Mouse (Mus musculus) induced T-regulatory cell, adult 2 months (primary cell): ENCODE results near the gene L3mbtl1.

Experiments used
- DNase-seq: peaks from one replicate; pipeline ENCODE4 v3.0.0-alpha.2; 2012; ENCODE audit warnings: low read depth

L3mbtl1 gene

GRCm38 (mm10) chr2:162943931-162944330, 659 bp downstream of the L3mbtl1 start:
- peak; percentile 59 for DNase-seq

GRCm38 (mm10) chr2:162946964-162947363, 3.7 kb downstream of the L3mbtl1 start:
- no peak for DNase-seq

DNA sequence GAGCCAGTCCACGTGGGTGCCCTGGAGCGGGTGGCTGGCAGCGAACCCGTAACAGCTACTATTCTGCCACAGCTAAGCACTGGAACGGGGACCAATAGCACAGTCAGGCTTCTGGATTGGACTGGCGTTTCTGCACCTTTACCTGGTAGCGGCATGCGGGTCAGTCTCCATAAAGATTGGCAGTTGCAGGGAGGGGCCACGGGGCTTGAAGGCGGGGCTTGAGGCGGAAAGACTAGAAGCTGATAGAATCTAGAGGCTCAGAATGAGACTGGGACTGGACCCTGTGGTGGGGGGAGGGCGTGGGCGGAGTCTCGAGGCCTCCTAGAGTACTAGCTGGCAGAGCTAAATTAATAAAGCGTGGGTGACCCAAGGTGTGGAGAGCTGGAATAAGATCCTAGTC, 4.5 kb downstream of the L3mbtl1 start:
- DNase-seq, result no peak

DNA sequence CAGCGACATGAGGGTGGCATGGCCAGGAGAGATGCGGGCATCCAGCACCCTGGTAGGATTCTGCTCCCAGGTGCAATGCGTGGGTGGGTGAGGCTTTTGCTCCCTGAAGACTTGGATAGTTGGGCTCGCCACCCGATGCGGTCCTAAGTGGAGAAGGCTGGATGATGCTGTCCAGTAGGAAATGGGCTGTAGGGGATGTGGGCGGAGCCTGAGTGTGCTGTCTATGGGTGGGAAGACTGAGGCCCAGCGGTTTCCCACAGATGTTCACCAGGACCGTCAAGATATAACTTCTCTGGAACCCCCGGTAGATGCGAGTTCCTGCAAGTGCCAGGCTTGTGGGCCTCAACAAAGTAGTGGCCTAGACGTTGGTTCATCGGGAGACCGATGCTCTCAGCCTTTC, 4.9 kb downstream of the L3mbtl1 start:
- no peak for DNase-seq

DNA sequence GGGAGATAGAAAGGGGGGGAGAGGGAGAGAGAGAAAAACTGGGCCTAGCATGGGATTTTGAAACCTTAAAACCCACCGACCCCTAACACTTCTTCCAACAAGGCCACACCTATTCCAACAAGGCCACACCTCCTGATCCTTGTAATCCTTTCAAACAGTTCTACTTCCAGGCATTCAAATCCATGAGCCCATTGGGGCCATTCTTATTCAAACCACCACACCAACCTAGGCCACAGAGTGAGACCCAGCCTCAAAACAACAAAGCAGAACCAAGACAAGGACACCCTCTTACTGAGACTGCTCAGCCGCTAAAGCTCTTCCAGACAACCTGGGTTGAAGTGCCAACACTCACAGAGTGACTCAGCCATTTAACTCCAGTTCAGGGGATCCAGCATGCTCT, 7.5 kb downstream of the L3mbtl1 start:
- no peak for DNase-seq

- no peak for DNase-seq
Measured at GRCm38 (mm10) chr2:162956843-162957242, 13.6 kb downstream of the L3mbtl1 start.

- DNase-seq, result no peak
Measured at GRCm38 (mm10) chr2:162961321-162961720, 18.0 kb downstream of the L3mbtl1 start.

DNA sequence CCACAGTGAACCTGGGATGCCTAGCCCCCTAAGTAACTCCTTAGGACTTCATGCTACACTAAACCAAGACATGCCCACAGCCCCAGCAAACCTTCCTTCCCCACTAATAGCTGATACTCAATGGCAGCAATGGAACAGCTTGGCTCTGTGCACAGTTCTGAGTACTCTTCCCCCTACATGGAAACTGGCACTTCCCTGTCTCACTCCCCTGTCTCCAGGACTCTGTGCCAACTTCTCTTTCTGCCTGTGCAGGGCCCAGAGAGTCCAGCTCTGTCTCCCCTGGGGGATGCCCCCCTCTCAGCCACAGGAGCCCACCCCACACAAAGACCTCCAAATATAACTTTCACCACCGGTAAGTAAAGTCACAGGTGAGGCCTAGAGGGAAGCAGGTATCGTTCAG, 23.5 kb downstream of the L3mbtl1 start:
- DNase-seq, result no peak

DNA sequence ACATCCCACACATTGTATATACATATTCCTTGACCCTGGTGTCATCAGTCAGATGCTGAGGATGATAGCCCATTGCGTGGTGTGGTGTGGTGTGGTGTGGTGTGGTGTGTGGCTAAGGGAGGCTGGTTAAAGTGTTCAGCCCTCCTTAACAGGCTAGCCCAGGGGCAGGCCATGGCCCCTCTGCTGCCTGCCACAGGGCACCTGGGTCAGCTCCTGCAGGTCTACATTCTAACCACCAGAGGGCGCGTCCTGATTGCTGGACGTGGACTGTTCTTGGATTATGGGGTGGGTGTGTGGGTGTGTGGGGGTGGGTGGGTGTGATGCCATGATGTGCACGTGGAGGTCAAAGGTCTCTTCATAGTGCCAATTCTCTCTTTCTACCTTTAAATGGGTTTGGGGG, 25.1 kb downstream of the L3mbtl1 start:
- peak; percentile 68 for DNase-seq

GRCm38 (mm10) chr2:162969101-162969500, 25.8 kb downstream of the L3mbtl1 start:
- no peak for DNase-seq

GRCm38 (mm10) chr2:162970896-162971295, 27.6 kb downstream of the L3mbtl1 start:
- DNase-seq, result no peak

GRCm38 (mm10) chr2:162972752-162973151, 29.5 kb downstream of the L3mbtl1 start:
- DNase-seq, result no peak

DNA sequence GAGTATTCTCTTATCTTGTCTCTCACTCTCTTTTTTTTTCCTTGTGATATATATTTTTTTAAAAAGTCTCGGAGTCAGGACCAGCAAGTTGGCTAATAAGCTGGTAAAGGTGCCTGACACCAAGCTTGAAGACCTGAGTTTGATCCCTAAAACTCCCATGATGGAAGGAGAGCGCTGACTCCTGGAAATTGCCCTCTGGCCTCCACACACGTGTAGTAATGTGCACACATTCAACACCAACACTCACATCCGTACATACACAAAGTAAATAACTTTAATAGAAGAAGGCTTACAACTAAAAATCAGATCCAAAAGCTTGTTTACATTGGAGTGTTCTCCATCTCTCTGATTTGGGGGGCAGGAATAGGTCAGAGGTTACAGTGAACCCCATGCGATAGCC, 29.9 kb downstream of the L3mbtl1 start:
- DNase-seq, result no peak

- DNase-seq, result no peak
Measured at GRCm38 (mm10) chr2:162973637-162974036, 30.4 kb downstream of the L3mbtl1 start.

GRCm38 (mm10) chr2:162975157-162975775, 32.0 kb downstream of the L3mbtl1 start:
- DNase-seq, result no peak

- no peak for DNase-seq
Measured at GRCm38 (mm10) chr2:162976001-162976400, 32.7 kb downstream of the L3mbtl1 start.

DNA sequence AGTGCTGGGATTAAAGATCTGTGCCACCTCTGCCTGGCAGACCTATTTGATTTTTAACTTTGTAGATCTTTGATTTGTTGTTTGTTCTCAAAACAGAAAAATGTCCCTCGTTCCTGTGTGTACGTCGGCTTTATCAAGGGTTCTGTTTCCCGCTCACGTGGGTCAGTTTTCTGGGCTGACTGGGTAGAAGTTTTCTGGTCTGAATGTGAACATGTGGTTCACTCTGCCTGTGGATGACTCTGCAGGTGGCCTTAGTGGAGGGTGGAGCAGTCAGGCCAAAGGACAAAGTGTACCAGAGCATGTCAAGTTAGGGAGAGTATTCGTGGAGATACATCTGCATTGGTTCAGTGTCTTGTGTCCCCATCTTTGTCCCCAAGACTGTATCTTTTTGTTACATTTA, 41.1 kb downstream of the L3mbtl1 start:
- no peak for DNase-seq

DNA sequence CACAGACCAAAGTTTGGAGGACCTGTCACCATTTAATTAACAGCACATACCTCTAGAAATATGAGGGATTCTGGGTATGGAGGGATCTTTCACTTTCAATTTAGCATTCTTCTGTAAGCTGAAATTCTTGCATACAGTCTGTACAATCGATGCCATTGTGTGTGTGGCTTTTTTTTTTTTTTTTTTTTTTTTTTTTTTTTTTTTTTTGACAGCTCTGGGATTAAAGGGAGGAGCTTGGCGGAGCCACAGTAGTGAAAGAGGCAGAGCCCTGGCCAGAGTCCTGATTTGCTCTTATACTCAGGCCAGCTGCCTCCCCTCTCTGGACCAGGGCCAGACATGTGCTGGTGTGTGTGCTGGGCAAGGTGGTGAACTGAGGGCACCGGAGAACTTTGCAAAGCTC, 42.7 kb downstream of the L3mbtl1 start:
- DNase-seq, result no peak

- no peak for DNase-seq
Measured at GRCm38 (mm10) chr2:162986764-162987163, 43.5 kb downstream of the L3mbtl1 start.

- no peak for DNase-seq
Measured at GRCm38 (mm10) chr2:162987218-162987617, 43.9 kb downstream of the L3mbtl1 start, which contains the start of gene Sgk2. Sgk2 (plus strand) TSS chr2:162987330.

DNA sequence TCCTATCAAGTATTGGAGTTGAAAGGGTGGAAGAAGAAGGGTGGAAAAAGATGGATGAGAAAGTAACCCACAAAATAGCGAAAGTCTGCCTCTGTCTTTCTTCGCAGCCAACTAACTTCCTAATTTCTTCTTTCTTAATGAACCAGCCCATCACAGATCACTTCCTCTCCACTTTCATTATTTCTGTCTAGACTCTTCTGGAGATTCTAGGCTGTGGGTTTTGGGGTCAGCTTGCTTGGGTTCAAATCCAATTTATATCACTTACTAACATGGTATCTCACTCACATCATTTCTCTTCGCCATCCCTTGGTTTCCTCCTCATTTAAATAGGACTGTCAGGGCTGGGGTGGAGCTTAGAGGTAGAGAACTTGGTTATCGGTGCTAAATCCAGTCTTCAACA, 45.0 kb downstream of the L3mbtl1 start:
- no peak for DNase-seq

DNA sequence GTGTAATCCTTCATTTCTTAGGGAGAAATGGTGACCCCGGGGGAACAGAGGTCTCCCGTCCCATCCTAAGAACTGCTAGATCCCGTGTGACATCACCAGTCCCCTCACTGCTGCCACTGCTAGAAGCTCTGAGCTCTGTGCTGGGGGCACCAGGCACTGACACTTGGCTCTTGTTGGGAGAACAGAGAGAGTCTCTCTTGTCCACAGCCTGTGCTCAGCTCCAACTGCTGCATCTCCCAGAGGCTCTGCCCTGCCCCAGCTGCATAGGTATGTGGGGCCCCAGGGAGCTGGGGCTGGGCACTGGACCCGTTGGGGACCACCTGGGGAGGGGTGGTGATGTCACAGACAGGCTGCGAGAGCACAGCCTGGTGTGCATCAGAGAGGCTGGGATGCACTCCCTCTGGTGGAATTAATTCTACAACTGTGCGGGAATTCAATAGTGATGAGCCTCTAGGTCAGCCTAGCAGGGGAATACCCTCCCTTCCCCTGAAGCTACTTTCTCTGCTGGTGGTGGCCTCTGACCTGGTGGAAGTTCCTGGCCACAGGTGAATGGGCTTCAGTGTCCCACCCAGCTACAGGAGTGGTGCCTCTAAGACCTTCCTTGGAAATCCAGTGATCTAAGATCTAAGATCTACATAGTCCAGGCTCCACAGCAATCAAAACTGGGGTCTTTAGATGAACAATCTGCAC, 48.3 kb downstream of the L3mbtl1 start:
- no peak for DNase-seq

- no peak for DNase-seq
Measured at GRCm38 (mm10) chr2:162992084-162992437, 48.8 kb downstream of the L3mbtl1 start.
